In genomic region chr13:49156645-49157044, GRCm38 (mm10) we compare ENCODE assay signal across 14 mouse cellular contexts. TPM values are rescaled to one million over a fixed set of nuclear protein-coding genes. Genes with fewer than 3 reads are reported as not detected.
DNase-seq lines count a peak whose midpoint lies in the region; ATAC-seq and TF ChIP-seq lines count a peak whose summit lies in the region.
"Had no signal": no experiment of that assay in that cellular context is flagged by ENCODE, and none has a peak within 500 bp of the region (broad histone marks: within the 10 kb centered on the region; RNA-seq: fewer than 3 reads in every experiment).

No protein-coding gene starts in this region.

- 0 out of 2 replicates have a peak, but pooled peaks cover 3% of the 10 kb centered on the region for H3K4me1 ChIP-seq in forebrain, postnatal 0 days (ENCODE audit: insufficient read depth)
- no peaks in the 10 kb centered on the region for H3K4me1 ChIP-seq in forebrain, embryonic 11.5 days (replicated peaks; ENCODE audit: control insufficient read depth, insufficient read depth, low read length)
- H3K4me1 ChIP-seq in liver, embryonic 14.5 days (replicated peaks; ENCODE audit: control insufficient read depth in 2 of 2, insufficient read depth in 2 of 2, low read length in 1 of 2): peaks cover 0 to 5% of the 10 kb centered on the region in 2 experiments; a peak in 1 of 4 replicates
- H3K4me1 ChIP-seq in liver, embryonic 12.5 days: no peaks in the 10 kb centered on the region
- peaks cover 0 to 2% of the 10 kb centered on the region in 2 experiments; a peak in 1 of 4 replicates for H3K4me1 ChIP-seq in CH12.LX (ENCODE audit: control insufficient read depth in 1 of 2, insufficient read depth in 2 of 2)
- no peaks in the 10 kb centered on the region for H3K4me1 ChIP-seq in bone marrow macrophage, adult 2 months (ENCODE audit: control insufficient read depth, insufficient read depth, low read length)

- no peak overlapping the region for H3K4me3 ChIP-seq in forebrain, postnatal 0 days (ENCODE audit: low read depth, low read length)
- no peak overlapping the region for H3K4me3 ChIP-seq in forebrain, embryonic 11.5 days (ENCODE audit: low read depth, low read length)
- no peak overlapping the region for H3K4me3 ChIP-seq in liver, embryonic 14.5 days (ENCODE audit: insufficient read depth in 1 of 2, low read depth in 2 of 2, low read length in 2 of 2)
- H3K4me3 ChIP-seq in liver, embryonic 12.5 days: no peak overlapping the region
- no peak overlapping the region for H3K4me3 ChIP-seq in CH12.LX (replicated peaks in 1 of 3; ENCODE audit: low read depth in 2 of 3, low read length in 2 of 3, poor library complexity in 1 of 3)
- H3K4me3 ChIP-seq in bone marrow macrophage, adult 2 months (ENCODE audit: insufficient read depth, low read length): no peak overlapping the region
- H3K4me3 ChIP-seq: erythroblast, embryonic 14.5 days had no signal

- no peak overlapping the region for H3K9ac ChIP-seq in forebrain, postnatal 0 days
- no peak overlapping the region for H3K9ac ChIP-seq in forebrain, embryonic 11.5 days (ENCODE audit: low read length)
- no peak overlapping the region for H3K9ac ChIP-seq in liver, embryonic 14.5 days (replicated peaks)
- no peak overlapping the region for H3K9ac ChIP-seq in liver, embryonic 12.5 days
- H3K9ac ChIP-seq in CH12.LX (ENCODE audit: insufficient read depth, low read depth): no peak overlapping the region

- no peaks in the 10 kb centered on the region for H3K36me3 ChIP-seq in forebrain, postnatal 0 days (ENCODE audit: insufficient read depth)
- H3K36me3 ChIP-seq in forebrain, embryonic 11.5 days (ENCODE audit: control insufficient read depth, insufficient read depth, low read length): no peaks in the 10 kb centered on the region
- H3K36me3 ChIP-seq in liver, embryonic 14.5 days (replicated peaks; ENCODE audit: control insufficient read depth, insufficient read depth, low read depth): no peaks in the 10 kb centered on the region
- no peaks in the 10 kb centered on the region for H3K36me3 ChIP-seq in liver, embryonic 12.5 days
- H3K36me3 ChIP-seq in CH12.LX (replicated peaks in 1 of 2; ENCODE audit: control insufficient read depth in 1 of 2, insufficient read depth in 1 of 2, low read length in 1 of 2): no peaks in the 10 kb centered on the region

- ATAC-seq in forebrain, postnatal 0 days: no peak
- no peak for ATAC-seq in forebrain, embryonic 11.5 days (replicated peaks; ENCODE audit: low FRiP score)
- ATAC-seq in liver, embryonic 14.5 days (ENCODE audit: insufficient read depth): no peak
- no peak for ATAC-seq in liver, embryonic 12.5 days
- ATAC-seq: intestine, embryonic 16.5 days had no signal

- TF ChIP-seq CTCF in forebrain, postnatal 0 days (IDR thresholded peaks at IDR 0.05; ENCODE audit: low read depth): peak; percentile 48
- TF ChIP-seq CTCF in liver, embryonic 14.5 days (IDR thresholded peaks at IDR 0.05; ENCODE audit: low read depth): peak; percentile 69
- TF ChIP-seq CTCF in CH12.LX (conservative IDR thresholded peaks at IDR 0.05 in 1 of 2, IDR thresholded peaks at IDR 0.05 in 1 of 2; ENCODE audit: low read depth in 2 of 2, low read length in 2 of 2): peak; percentile 38 to 39
- 0 out of 2 replicates have a peak, but pooled peaks have one; percentile 16 for TF ChIP-seq CTCF in bone marrow macrophage, adult 2 months (IDR thresholded peaks at IDR 0.05; ENCODE audit: low read depth, low read length)

- TF ChIP-seq RAD21 in CH12.LX (IDR thresholded peaks at IDR 0.05; ENCODE audit: low read depth, low read length): no peak; the same call in none of the 2 replicates

- DNase-seq in forebrain, postnatal 0 days: no peak
- no peak for DNase-seq in forebrain, embryonic 11.5 days (ENCODE audit: low spot score)
- no peak for DNase-seq in liver, embryonic 14.5 days (ENCODE audit: low read depth in 3 of 3, low spot score in 3 of 3)
- DNase-seq in CH12.LX (ENCODE audit: extremely low read depth): no peak
- DNase-seq in left cerebral cortex, postnatal 4 days: no peak
- DNase-seq in layer of hippocampus, adult 8-10 months (ENCODE audit: low spot score in 2 of 2): no peak
- DNase-seq: adrenal gland, postnatal 25 days; cerebellum, adult 8-10 months; embryo, embryonic 11 days had no signal

- no peak overlapping the region for H3K4me2 ChIP-seq in forebrain, postnatal 0 days (ENCODE audit: low read depth)
- no peak overlapping the region for H3K4me2 ChIP-seq in forebrain, embryonic 11.5 days (ENCODE audit: low read depth, low read length, severe bottlenecking)
- H3K4me2 ChIP-seq in liver, embryonic 14.5 days (ENCODE audit: low read depth): no peak overlapping the region
- no peak overlapping the region for H3K4me2 ChIP-seq in liver, embryonic 12.5 days
- H3K4me2 ChIP-seq in CH12.LX (ENCODE audit: insufficient read depth, low read depth, poor library complexity, severe bottlenecking): no peak overlapping the region

- no peak for TF ChIP-seq POLR2A in CH12.LX (IDR thresholded peaks at IDR 0.05; ENCODE audit: low read depth, low read length)
- no peak for TF ChIP-seq POLR2A in bone marrow macrophage, adult 2 months (IDR thresholded peaks at IDR 0.05; ENCODE audit: borderline replicate concordance, low read depth, low read length)

- intact Hi-C loops in left cerebral cortex, postnatal 4 days (cut with DNase I): no loop called here

- H3K27me3 ChIP-seq in forebrain, postnatal 0 days (ENCODE audit: insufficient read depth, low read length): no peaks in the 10 kb centered on the region
- no peaks in the 10 kb centered on the region for H3K27me3 ChIP-seq in forebrain, embryonic 11.5 days (ENCODE audit: control insufficient read depth, insufficient read depth, low read length)
- H3K27me3 ChIP-seq in liver, embryonic 14.5 days (ENCODE audit: control insufficient read depth, insufficient read depth, low read length): no peaks in the 10 kb centered on the region
- peaks cover 37% of the 10 kb centered on the region for H3K27me3 ChIP-seq in liver, embryonic 12.5 days (replicated peaks)
- H3K27me3 ChIP-seq in CH12.LX (replicated peaks): peaks cover 3% of the 10 kb centered on the region

- 71% methylated on average over 4 of the region's 4 CpGs for WGBS in forebrain, postnatal 0 days
- 71% methylated on average over 4 of the region's 4 CpGs for WGBS in forebrain, embryonic 11.5 days
- 59% methylated on average over 4 of the region's 4 CpGs for WGBS in liver, embryonic 14.5 days (ENCODE audit: insufficient replicate concordance)
- WGBS in liver, embryonic 12.5 days (ENCODE audit: insufficient replicate concordance): 56% methylated on average over 4 of the region's 4 CpGs

- in situ Hi-C loops in CH12.LX (cut with MboI; ENCODE audit: low pct_ligation_motif_present, low pct_unique_long_range_greater_than_20kb, low sequenced_read_pairs): no loop called here

- no peak for TF ChIP-seq EP300 in liver, embryonic 14.5 days (IDR thresholded peaks at IDR 0.05; ENCODE audit: low read depth)
- TF ChIP-seq EP300 in CH12.LX (IDR thresholded peaks at IDR 0.05; ENCODE audit: low read length): no peak

- no peak overlapping the region for H3K27ac ChIP-seq in forebrain, postnatal 0 days (ENCODE audit: low read depth, low read length)
- no peak overlapping the region for H3K27ac ChIP-seq in forebrain, embryonic 11.5 days (ENCODE audit: low read depth, low read length)
- H3K27ac ChIP-seq in liver, embryonic 14.5 days: no peak overlapping the region
- H3K27ac ChIP-seq in liver, embryonic 12.5 days: no peak overlapping the region
- H3K27ac ChIP-seq in CH12.LX (ENCODE audit: insufficient read depth, low read depth): no peak overlapping the region
- no peak overlapping the region for H3K27ac ChIP-seq in bone marrow macrophage, adult 2 months (ENCODE audit: insufficient read depth, low read depth, low read length)

- no peaks in the 10 kb centered on the region for H3K79me2 ChIP-seq in CH12.LX (replicated peaks; ENCODE audit: control insufficient read depth, extremely low read depth, insufficient read depth, poor library complexity, severe bottlenecking)

- dilution Hi-C loops in CH12.LX (cut with MboI; ENCODE audit: extremely low pct_ligation_motif_present, extremely low pct_unique_long_range_greater_than_20kb, low sequenced_read_pairs): no loop called here

- no peaks in the 10 kb centered on the region for H3K9me3 ChIP-seq in forebrain, postnatal 0 days (ENCODE audit: low read length)
- no peaks in the 10 kb centered on the region for H3K9me3 ChIP-seq in forebrain, embryonic 11.5 days (ENCODE audit: control insufficient read depth, low read length)
- no peaks in the 10 kb centered on the region; the same call in 1 of the 2 replicates for H3K9me3 ChIP-seq in liver, embryonic 14.5 days (ENCODE audit: control insufficient read depth, low read length)
- H3K9me3 ChIP-seq in liver, embryonic 12.5 days (replicated peaks): 0 out of 2 replicates have a peak, but pooled peaks cover 4% of the 10 kb centered on the region
- peaks cover 12% of the 10 kb centered on the region for H3K9me3 ChIP-seq in CH12.LX (replicated peaks; ENCODE audit: low read length)

RNA-seq across cellular contexts. Expression of gene Wnk2, which starts 8.8 kb away (rescaled TPM):
- total RNA-seq in forebrain, postnatal 0 days (2014; rRNA removed): 35.2 and 46.6 TPM in 2 replicates
- polyA plus RNA-seq in forebrain, postnatal 0 days (2015; fragmentation: Nextera tagmentation; extraction: Ambion mirVana): 10.7 and 15.2 TPM in 2 replicates
- polyA plus RNA-seq in forebrain, embryonic 11.5 days (2014; fragmentation: Nextera tagmentation; extraction: Ambion mirVana): 10.3 and 10.7 TPM in 2 replicates
- 0.13 and 0.30 TPM in 2 replicates for polyA plus RNA-seq in liver, embryonic 14.5 days (2012; rRNA removed)
- polyA plus RNA-seq in liver, embryonic 14.5 days (2014; fragmentation: Nextera tagmentation; extraction: Ambion mirVana): 0.05 and 0.08 TPM in 2 replicates
- 0.11 and 0.14 TPM in 2 replicates for polyA plus RNA-seq in liver, embryonic 12.5 days (2016; fragmentation: Nextera tagmentation; extraction: Ambion mirVana)
- total RNA-seq in CH12.LX (2012; rRNA removed): 0.04 TPM in 1 of 2 replicates, not detected in the other
- total RNA-seq in CH12.LX (2014; rRNA removed): not detected in 2 replicates
- not detected in 2 replicates for polyA plus RNA-seq in CH12.LX (2012; ENCODE audit: insufficient read length, low read depth)
- not detected in 2 replicates for polyA plus RNA-seq in bone marrow macrophage, adult 2 months (2012; ENCODE audit: insufficient read depth, insufficient read length, missing spikeins)
- 100 to 1,000 TPM; 134 to 137 TPM for total RNA-seq in left cerebral cortex, postnatal 4 days (2021)
- total RNA-seq in layer of hippocampus, adult 8-10 months (2022): 100 to 1,000 TPM in 2 of 4 experiments, 10 to 100 TPM in 2; 90.3 to 125 (median 102) TPM
- total RNA-seq: hematopoietic stem cell, adult 5-6 weeks had no signal
- polyA plus RNA-seq: erythroblast, embryonic 14.5 days had no signal

RNA-seq across cellular contexts. Expression of gene Ninj1, which starts 30.6 kb away (rescaled TPM):
- total RNA-seq in forebrain, postnatal 0 days (2014; rRNA removed): 16.5 and 28.6 TPM in 2 replicates
- 37.0 and 43.1 TPM in 2 replicates for polyA plus RNA-seq in forebrain, postnatal 0 days (2015; fragmentation: Nextera tagmentation; extraction: Ambion mirVana)
- 19.6 and 23.8 TPM in 2 replicates for polyA plus RNA-seq in forebrain, embryonic 11.5 days (2014; fragmentation: Nextera tagmentation; extraction: Ambion mirVana)
- 29.0 and 43.5 TPM in 2 replicates for polyA plus RNA-seq in liver, embryonic 14.5 days (2012; rRNA removed)
- 43.7 and 45.6 TPM in 2 replicates for polyA plus RNA-seq in liver, embryonic 14.5 days (2014; fragmentation: Nextera tagmentation; extraction: Ambion mirVana)
- 41.5 and 42.6 TPM in 2 replicates for polyA plus RNA-seq in liver, embryonic 12.5 days (2016; fragmentation: Nextera tagmentation; extraction: Ambion mirVana)
- total RNA-seq in CH12.LX (2012; rRNA removed) (12.7 and 14.2 TPM in 2 replicates), CH12.LX (2014; rRNA removed) (18.8 and 21.2 TPM in 2 replicates)
- 24.9 and 25.2 TPM in 2 replicates for polyA plus RNA-seq in CH12.LX (2012; ENCODE audit: insufficient read length, low read depth)
- 497 and 521 TPM in 2 replicates for polyA plus RNA-seq in bone marrow macrophage, adult 2 months (2012; ENCODE audit: insufficient read depth, insufficient read length, missing spikeins)
- total RNA-seq in left cerebral cortex, postnatal 4 days (2021): 10 to 100 TPM; 17.2 to 17.4 TPM
- 10 to 100 TPM; 17.8 to 27.6 (median 21.7) TPM for total RNA-seq in layer of hippocampus, adult 8-10 months (2022)

RNA-seq across cellular contexts. Expression of gene Card19, which starts 59.2 kb away (rescaled TPM):
- total RNA-seq in forebrain, postnatal 0 days (2014; rRNA removed): 14.9 and 15.8 TPM in 2 replicates
- 32.0 TPM in 2 replicates for polyA plus RNA-seq in forebrain, postnatal 0 days (2015; fragmentation: Nextera tagmentation; extraction: Ambion mirVana)
- 18.9 and 19.6 TPM in 2 replicates for polyA plus RNA-seq in forebrain, embryonic 11.5 days (2014; fragmentation: Nextera tagmentation; extraction: Ambion mirVana)
- 9.8 and 12.6 TPM in 2 replicates for polyA plus RNA-seq in liver, embryonic 14.5 days (2012; rRNA removed)
- 14.3 and 16.2 TPM in 2 replicates for polyA plus RNA-seq in liver, embryonic 14.5 days (2014; fragmentation: Nextera tagmentation; extraction: Ambion mirVana)
- polyA plus RNA-seq in liver, embryonic 12.5 days (2016; fragmentation: Nextera tagmentation; extraction: Ambion mirVana): 16.5 and 17.0 TPM in 2 replicates
- total RNA-seq in CH12.LX (2012; rRNA removed) (4.9 and 5.2 TPM in 2 replicates), CH12.LX (2014; rRNA removed) (3.8 and 3.9 TPM in 2 replicates)
- 5.7 and 9.3 TPM in 2 replicates for polyA plus RNA-seq in CH12.LX (2012; ENCODE audit: insufficient read length, low read depth)
- polyA plus RNA-seq in bone marrow macrophage, adult 2 months (2012; ENCODE audit: insufficient read depth, insufficient read length, missing spikeins): 261 and 268 TPM in 2 replicates
- total RNA-seq in left cerebral cortex, postnatal 4 days (2021): 10 to 100 TPM in 1 of 2 experiments, 1 to 10 TPM in 1; 7.6 to 12.6 TPM
- 10 to 100 TPM; 12.2 to 22.0 (median 18.0) TPM for total RNA-seq in layer of hippocampus, adult 8-10 months (2022)

Comparison
In these comparisons a context has a peak if more than half of its experiments do, and no peak if none do; other contexts are left out.
1. CTCF ChIP-seq: peak in every context shown above with its lines; median percentile 69 in liver, embryonic 14.5 days; 48 in forebrain, postnatal 0 days; 38 in CH12.LX; 16 in bone marrow macrophage, adult 2 months.
2. RNA of gene Ninj1, which starts 30.6 kb away (polyA plus RNA-seq): 497 to 521 TPM in bone marrow macrophage, adult 2 months; 29.0 to 45.6 TPM in liver, embryonic 14.5 days, 41.5 to 42.6 TPM in liver, embryonic 12.5 days, 37.0 to 43.1 TPM in forebrain, postnatal 0 days, 24.9 to 25.2 TPM in CH12.LX and 19.6 to 23.8 TPM in forebrain, embryonic 11.5 days; every median in the first group is over 10 times any median in the second.